11 mouse cellular contexts compared by ENCODE assay signal in the genomic region with DNA sequence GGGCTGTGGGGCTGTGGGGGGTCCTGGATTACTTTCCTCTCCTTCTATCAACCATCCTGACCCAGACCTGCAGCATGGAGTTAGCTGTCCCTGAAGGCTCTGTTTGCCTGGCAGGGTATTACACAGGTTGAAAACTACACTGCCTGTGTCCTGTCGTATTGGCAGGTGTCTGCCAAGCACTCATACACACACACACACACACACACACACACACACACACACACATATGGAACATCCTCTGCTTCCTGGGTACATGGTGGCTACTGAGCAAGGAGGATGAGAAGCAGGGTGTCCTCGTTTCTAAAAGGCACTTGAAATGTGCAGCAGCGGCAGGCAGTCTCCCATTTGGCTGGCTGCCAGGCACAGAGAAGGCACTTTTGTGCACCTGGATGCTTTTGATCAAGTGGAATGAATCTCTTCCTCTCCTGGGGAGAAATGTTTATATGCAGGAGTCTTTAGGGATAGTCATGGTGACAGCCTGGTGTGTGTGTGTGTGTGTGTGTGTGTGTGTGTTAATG. TPM values are rescaled to one million over a fixed set of nuclear protein-coding genes. Genes with fewer than 3 reads are reported as not detected.
A peak's percentile ranks its signal among the peaks of the same experiment; 100 is the strongest.
DNase-seq lines count a peak whose midpoint lies in the region; ATAC-seq lines count a peak whose summit lies in the region.
"Had no signal": no experiment of that assay in that cellular context is flagged by ENCODE, and none has a peak within 500 bp of the region (broad histone marks: within the 10 kb centered on the region; RNA-seq: fewer than 3 reads in every experiment).

No protein-coding gene starts in this region.

- H3K4me1 ChIP-seq in limb, embryonic 15.5 days, result peaks cover 14% of the 10 kb centered on the region
- H3K4me1 ChIP-seq: liver, embryonic 13.5 days had no signal

- no peak overlapping the region for H3K4me3 ChIP-seq in limb, embryonic 15.5 days
- H3K4me3 ChIP-seq: liver, embryonic 13.5 days had no signal

- no peak for ATAC-seq in limb, embryonic 15.5 days (ENCODE audit: insufficient number of reproducible peaks, low FRiP score, low TSS enrichment, low read depth)
- no peak for ATAC-seq in inflammation-experienced regulatory T-cells, adult 6 months

- DNase-seq in gastrocnemius, postnatal 10 days, result peak; percentile 13
- no peak for DNase-seq in gastrocnemius, postnatal 36 days
- peak; percentile 31 for DNase-seq in retina, postnatal 1 day
- DNase-seq in retina, embryonic 14.5 days (ENCODE audit: low spot score), result no peak
- peak; percentile 52 for DNase-seq in testis, postnatal 10 days (ENCODE audit: low spot score)
- no peak for DNase-seq in gastrocnemius, adult 8-10 months (ENCODE audit: low spot score in 2 of 2)
- DNase-seq: liver, embryonic 13.5 days; thymus, postnatal 25 days had no signal

- H3K36me3 ChIP-seq in limb, embryonic 15.5 days, result no peaks in the 10 kb centered on the region
- H3K36me3 ChIP-seq: liver, embryonic 13.5 days had no signal

- H3K9me3 ChIP-seq in limb, embryonic 15.5 days, result no peaks in the 10 kb centered on the region
- H3K9me3 ChIP-seq: liver, embryonic 13.5 days had no signal

- no peaks in the 10 kb centered on the region for H3K27me3 ChIP-seq in limb, embryonic 15.5 days
- H3K27me3 ChIP-seq: CH12.LX; liver, embryonic 13.5 days had no signal

- no peak overlapping the region for H3K9ac ChIP-seq in limb, embryonic 15.5 days
- H3K9ac ChIP-seq: liver, embryonic 13.5 days had no signal

- H3K27ac ChIP-seq in limb, embryonic 15.5 days, result no peak overlapping the region
- H3K27ac ChIP-seq: liver, embryonic 13.5 days had no signal

- intact Hi-C loops in gastrocnemius, postnatal 36 days (cut with DNase I), result no loop called here

- 15% methylated on average over 3 of the region's 3 CpGs for WGBS in limb, embryonic 15.5 days

- H3K4me2 ChIP-seq in limb, embryonic 15.5 days, result 0 out of 2 replicates have a peak overlapping the region, but pooled peaks have one; percentile 25
- H3K4me2 ChIP-seq: liver, embryonic 13.5 days had no signal

RNA-seq across cellular contexts. Expression of a gene that starts 44.9 kb away (rescaled TPM):
- 100 to 1,000 TPM in 1 of 2 experiments, 10 to 100 TPM in 1; 86.1 to 102 TPM for total RNA-seq in gastrocnemius, postnatal 10 days (2021)
- total RNA-seq in gastrocnemius, postnatal 36 days (2021), result 10 to 100 TPM; 18.4 to 31.9 TPM
- polyA plus RNA-seq in limb, embryonic 15.5 days (2015; fragmentation: Nextera tagmentation; extraction: Ambion mirVana), result 76.9 and 91.5 TPM in 2 replicates
- under 1 TPM in 2 of 3 experiments, not detected in 1; 0.24 to 0.45 TPM for polyA plus RNA-seq in inflammation-experienced regulatory T-cells, adult 6 months (2017; shearing (Covaris generic))
- total RNA-seq in gastrocnemius, adult 8-10 months (2022), result 1 to 10 TPM; 4.8 to 9.8 (median 6.7) TPM
- total RNA-seq: CH12.LX had no signal

Comparison
In these comparisons a context has a peak if more than half of its experiments do, and no peak if none do; other contexts are left out.
1. DNase-seq: peak in gastrocnemius, postnatal 10 days (single experiment), retina, postnatal 1 day (single experiment) and testis, postnatal 10 days (single experiment); none in gastrocnemius, postnatal 36 days (0 of 2), retina, embryonic 14.5 days (single experiment) and gastrocnemius, adult 8-10 months (0 of 2).